Mouse (Mus musculus): Measurements from ENCODE around the gene 1700037C18Rik.

1700037C18Rik gene

GRCm38 (mm10) chr16:3908537-3909111 lies at the start of gene 1700037C18Rik, which contains the start of gene Cluap1:
Gene 1700037C18Rik, minus strand, starts transcription at chr16:3908689.
Gene Cluap1, plus strand, starts transcription at chr16:3908801.
- DNase-seq (ENCODE audit: low read depth, low spot score): peak; percentile 80

DNA sequence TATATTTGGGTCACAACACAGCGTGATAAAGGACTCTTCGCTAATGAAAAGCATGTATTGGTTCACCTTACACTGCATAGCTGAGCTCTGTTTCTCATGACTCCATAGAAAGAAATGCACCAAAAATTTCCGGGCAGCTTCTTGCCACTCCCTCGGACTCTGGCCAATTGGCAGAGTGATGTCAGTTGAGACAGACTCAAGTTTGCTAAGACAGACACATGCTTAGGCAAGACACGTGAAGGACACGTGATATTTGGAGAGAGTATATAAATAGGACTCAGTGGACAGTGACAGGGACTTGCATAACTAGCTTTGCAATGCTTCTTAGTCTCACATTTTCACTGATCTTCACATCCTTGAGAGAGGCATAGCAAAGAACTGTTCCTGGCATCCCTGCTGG lies 47.9 kb upstream of the 1700037C18Rik start:
- DNase-seq (ENCODE audit: low read depth, low spot score): no peak

GRCm38 (mm10) chr16:3951141-3951540 lies 42.7 kb upstream of the 1700037C18Rik start:
- no peak for DNase-seq (ENCODE audit: low read depth, low spot score)

DNA sequence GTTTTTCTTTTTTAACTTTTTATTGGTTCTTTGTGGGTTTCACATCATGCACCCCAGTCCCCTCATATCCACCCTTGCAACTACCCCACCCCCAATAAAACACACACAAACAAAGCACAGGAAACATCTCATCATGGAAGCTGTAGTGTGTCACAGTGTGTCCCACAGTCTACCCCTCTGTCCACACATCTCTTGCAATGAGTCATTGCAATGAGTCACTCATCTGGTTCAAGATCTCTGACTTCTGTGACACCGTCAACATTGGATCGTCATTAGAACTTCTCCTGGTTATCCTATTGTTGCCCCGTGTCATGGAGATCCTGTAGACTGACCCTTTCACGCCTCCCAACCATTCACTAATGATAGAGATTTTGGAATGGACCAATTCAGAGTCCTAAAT lies 26.2 kb upstream of the 1700037C18Rik start:
- no peak for DNase-seq (ENCODE audit: low read depth, low spot score)

DNA sequence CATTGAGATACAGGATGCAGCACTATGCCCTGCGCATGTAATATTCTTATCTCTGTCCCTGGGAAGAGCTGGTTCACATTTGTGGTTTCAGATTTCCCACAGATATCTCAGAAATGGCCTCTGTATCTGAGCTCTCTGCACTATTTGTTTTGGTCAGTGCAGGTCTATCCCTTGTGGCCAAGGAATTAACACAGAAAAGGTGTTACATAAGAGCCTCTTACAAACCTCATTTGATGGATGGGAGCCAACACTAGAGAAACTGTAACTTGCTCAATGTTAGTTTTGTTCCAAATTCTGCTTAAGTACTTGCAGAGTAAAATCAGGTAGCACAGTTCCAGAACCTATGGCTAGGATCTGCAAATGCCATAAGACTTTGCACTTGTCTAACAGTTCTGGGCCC lies 25.6 kb upstream of the 1700037C18Rik start:
- DNase-seq (ENCODE audit: low read depth, low spot score): no peak

DNA sequence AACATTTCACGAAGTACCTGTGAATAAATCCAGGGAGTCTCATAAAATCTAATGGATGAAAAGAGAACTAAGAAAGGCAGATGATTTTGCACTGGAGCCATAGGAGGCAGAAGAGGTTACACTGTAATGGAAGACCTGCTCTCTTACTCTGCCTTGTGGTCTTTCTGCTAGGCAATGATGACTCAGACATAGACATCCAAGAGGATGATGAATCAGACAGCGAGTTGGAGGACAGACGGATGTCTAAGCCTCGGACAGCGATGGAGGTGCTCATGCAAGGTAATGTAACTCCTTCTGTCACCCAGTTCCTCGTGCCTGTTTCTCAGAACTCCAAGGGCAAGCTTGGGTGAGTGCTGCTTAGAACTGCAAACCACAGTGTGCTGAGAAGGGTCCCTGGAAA lies 25.0 kb upstream of the 1700037C18Rik start:
- DNase-seq (ENCODE audit: low read depth, low spot score): no peak

DNA sequence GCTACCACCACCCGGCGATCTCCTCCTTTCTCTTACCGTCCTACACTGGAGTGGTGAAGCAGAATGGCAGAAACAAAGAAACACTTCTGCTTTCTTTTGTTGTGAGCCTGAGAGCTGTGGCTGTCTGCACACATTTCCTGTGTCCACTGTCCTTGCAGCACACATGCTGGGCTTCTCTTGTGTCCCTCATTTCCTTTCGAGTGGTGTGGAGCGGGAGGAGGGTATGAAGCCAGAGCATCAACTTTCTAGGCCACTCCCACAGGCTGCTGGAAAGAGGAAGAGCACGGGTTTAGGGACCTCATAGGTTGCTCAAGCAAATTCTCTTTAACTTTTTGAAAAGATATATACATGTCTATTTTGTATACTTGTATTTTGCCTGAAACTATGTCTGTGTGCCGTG lies 20.7 kb upstream of the 1700037C18Rik start:
- DNase-seq (ENCODE audit: low read depth, low spot score): no peak

- DNase-seq (ENCODE audit: low read depth, low spot score): no peak
Measured at GRCm38 (mm10) chr16:3928582-3928981, 20.1 kb upstream of the 1700037C18Rik start.

DNA sequence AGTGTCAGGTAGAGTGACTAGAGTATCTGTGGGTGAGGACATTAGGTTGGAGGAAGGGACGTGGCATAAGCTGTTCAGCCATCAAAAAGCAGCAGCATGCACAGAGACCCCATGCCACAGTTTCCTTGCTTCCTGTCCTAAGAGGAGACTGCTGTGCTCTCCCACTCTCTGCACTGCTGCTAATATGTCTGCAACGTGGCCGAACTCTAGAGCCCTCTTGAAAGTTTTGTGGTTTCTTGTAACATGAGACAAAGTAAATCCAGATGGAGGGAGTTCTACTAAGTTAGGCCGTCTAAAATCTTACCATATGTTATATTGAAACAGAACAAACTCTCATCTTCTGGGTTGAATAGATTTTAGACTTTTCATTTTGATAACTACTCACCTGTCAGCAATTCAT lies 15.5 kb upstream of the 1700037C18Rik start:
- no peak for DNase-seq (ENCODE audit: low read depth, low spot score)

- no peak for DNase-seq (ENCODE audit: low read depth, low spot score)
Measured at GRCm38 (mm10) chr16:3923515-3923914, 15.0 kb upstream of the 1700037C18Rik start.

DNA sequence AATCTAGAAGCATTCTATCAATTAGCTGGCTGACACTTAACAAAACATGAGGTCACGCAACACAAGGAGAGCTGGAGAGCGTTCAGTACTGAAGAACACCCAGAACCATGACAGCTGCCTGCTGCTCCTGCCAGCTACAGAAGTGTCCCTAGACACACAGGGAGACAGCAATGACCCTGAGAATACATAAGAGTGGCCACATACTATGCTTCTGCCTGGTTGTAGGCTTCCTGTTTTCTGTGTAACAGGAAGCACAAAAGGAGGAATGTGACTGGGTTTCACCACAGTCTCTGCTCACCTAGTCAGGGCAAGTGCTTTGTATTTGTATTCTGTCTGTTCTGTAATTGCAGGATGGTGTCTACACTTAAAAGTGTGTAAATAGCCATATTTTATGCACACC lies 12.3 kb upstream of the 1700037C18Rik start:
- DNase-seq (ENCODE audit: low read depth, low spot score): no peak

- no peak for DNase-seq (ENCODE audit: low read depth, low spot score)
Measured at GRCm38 (mm10) chr16:3909118-3909517, 629 bp upstream of the 1700037C18Rik start.

DNA sequence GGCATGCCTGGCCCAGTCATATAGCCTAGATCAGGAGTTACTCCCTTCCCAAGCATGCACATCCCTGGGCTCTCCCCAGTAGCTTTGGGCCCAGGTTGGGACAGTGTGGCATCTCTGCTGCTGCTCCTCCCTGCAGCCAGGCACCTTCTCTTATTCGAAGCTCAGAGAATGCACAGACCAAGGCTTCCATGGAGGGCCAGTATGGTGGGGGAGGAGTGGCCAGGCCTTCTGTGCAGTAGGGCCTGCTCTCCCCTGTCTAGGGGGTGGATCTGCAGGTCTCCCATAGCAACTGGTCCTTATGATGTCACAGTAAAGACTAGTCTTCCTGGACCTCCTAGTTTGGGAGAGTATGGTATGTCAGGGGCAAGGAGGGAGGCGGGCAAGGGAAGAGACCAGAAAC lies 1.0 kb downstream of the 1700037C18Rik start:
- DNase-seq (ENCODE audit: low read depth, low spot score): no peak

GRCm38 (mm10) chr16:3896553-3896952 lies 11.9 kb downstream of the 1700037C18Rik start:
- DNase-seq (ENCODE audit: low read depth, low spot score): no peak

- DNase-seq (ENCODE audit: low read depth, low spot score): no peak
Measured at GRCm38 (mm10) chr16:3896046-3896445, 12.4 kb downstream of the 1700037C18Rik start.

GRCm38 (mm10) chr16:3895173-3895792 lies 13.2 kb downstream of the 1700037C18Rik start:
- no peak for DNase-seq (ENCODE audit: low read depth, low spot score)

DNA sequence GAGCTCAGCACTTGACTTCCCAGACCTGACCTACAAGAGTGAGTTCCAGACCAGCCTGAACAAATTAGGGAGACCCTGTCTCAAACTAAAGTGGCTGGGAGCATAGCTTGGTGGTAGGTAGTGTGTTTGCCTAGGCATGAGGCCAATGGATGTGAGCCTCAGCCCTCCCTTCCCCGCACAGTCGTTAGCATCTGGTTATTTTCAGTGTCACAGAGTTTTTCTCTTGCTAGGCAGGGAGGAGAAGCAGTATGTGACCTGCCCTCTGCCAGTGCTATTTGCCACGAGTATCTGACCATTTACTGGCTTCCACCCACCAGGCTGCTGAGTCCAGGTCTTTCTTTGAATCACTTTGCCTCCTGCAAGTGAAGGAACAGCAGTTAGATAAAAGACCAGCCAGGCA lies 14.8 kb downstream of the 1700037C18Rik start:
- no peak for DNase-seq (ENCODE audit: low read depth, low spot score)

DNA sequence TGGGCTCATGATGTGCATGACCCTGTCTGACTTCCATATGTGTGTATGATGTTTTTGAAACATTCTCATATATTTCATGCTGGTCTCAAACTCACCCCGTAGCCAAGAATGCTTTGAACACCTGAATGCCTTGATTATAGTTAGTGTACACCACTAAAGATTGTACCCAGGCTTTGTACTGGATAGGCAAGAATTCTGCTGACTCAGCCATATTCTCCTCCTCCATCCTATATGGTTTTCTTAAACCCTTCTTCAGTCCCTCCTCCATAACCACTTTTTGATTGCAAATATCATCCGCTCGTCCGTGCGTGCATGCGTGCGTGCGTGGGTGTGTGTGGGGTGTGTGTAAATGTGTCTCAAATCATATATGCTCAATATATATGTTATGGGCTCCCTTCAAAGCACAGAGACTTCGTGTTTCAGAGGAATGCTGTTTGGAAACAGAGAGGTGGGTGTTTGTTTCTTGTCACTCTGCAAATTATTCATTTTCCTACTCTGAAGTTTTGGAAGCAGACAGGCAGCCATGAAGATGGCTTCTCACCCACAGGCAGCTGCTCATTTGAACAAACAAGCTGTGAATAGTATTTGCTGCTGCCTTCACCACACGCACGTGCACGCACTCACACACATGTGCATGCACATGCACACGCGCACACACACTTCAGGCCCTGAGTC lies 16.7 kb downstream of the 1700037C18Rik start:
- no peak for DNase-seq (ENCODE audit: low read depth, low spot score)

DNA sequence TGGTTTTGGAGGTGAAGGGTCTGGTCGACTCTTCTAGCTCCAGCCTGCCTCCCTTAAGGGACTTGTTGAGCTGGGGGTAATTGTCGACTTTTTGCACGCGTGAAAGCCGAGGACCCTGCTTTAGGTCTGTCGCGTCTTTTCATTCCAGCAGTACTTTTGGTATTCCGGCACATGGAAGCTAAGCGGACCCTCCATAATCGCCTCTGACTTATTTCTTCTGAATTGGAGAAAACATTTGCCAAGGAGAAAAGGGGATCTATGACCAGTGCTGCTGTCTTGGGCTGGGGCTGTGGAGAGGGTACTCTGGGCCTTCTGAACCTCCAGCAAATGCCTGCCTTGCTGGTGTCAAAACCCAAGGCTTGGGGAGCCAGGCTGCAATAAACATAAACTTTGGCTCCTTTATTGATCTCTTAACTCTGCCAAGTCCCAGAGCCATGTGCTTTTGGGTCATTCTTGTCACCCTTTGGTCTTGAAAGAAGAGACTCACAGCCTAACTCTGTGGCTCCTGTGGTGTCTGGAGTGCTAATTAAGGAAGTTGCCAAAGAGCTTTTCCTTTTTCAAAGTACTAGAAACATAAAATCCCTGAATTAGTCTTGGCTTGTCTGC lies 23.3 kb downstream of the 1700037C18Rik start:
- no peak for DNase-seq (ENCODE audit: low read depth, low spot score)

- DNase-seq (ENCODE audit: low read depth, low spot score): peak; percentile 71
Measured at GRCm38 (mm10) chr16:3884201-3885064, 24.1 kb downstream of the 1700037C18Rik start, which contains the start of the genes Zfp597 and Gm20695. Gene Zfp597, minus strand, starts transcription at chr16:3884561. Gene Gm20695, plus strand, starts transcription at chr16:3884648.

- no peak for DNase-seq (ENCODE audit: low read depth, low spot score)
Measured at GRCm38 (mm10) chr16:3876346-3876745, 32.1 kb downstream of the 1700037C18Rik start.
